Mouse (Mus musculus) neural tube, embryonic 14.5 days (tissue): ENCODE results near the gene Etv6. TPM values are rescaled to one million over a fixed set of nuclear protein-coding genes. Genes with fewer than 3 reads are reported as not detected.

ENCODE experiments used
- ATAC-seq: fragments of 200-750 bp; cut with Nextera tagmentation; 2 replicates; pipeline ENCODE4 v1.8.0; 2017; ENCODE audit warnings: low read depth, mild to moderate bottlenecking, moderate TSS enrichment, moderate library complexity
- H3K27ac ChIP-seq: fragments of 300-500 bp; sonication (generic); 2 replicates; pipeline ENCODE4 v1.5.1; 2014; ENCODE audit warnings: low read depth, mild to moderate bottlenecking, control low read depth, low read length, moderate library complexity, mixed read lengths
- H3K27me3 ChIP-seq: fragments of 300-500 bp; sonication (generic); 2 replicates; pipeline ENCODE4 v1.6.1; 2014; ENCODE audit warnings: low read length; ENCODE audit not compliant: control insufficient read depth, insufficient read depth
- H3K36me3 ChIP-seq: fragments of 300-500 bp; sonication (generic); 2 replicates; pipeline ENCODE4 v1.6.1; 2014; ENCODE audit warnings: low read length, mixed read lengths; ENCODE audit not compliant: control insufficient read depth, insufficient read depth
- H3K4me1 ChIP-seq: fragments of 300-500 bp; sonication (generic); 2 replicates; pipeline ENCODE4 v1.6.1; 2014; ENCODE audit warnings: low read length; ENCODE audit not compliant: control insufficient read depth, insufficient read depth
- H3K4me2 ChIP-seq: fragments of 300-500 bp; sonication (generic); 2 replicates; pipeline ENCODE4 v1.6.1; 2014; ENCODE audit warnings: mild to moderate bottlenecking, low read depth, low read length, control low read depth
- H3K4me3 ChIP-seq: fragments of 300-500 bp; sonication (generic); 2 replicates; pipeline ENCODE4 v1.5.1; 2014; ENCODE audit warnings: low read depth, low read length, control low read depth, mixed read lengths
- H3K9ac ChIP-seq: fragments of 300-500 bp; sonication (generic); replicated peaks from 2 replicates; pipeline ENCODE4 v1.6.1; 2014; ENCODE audit warnings: low read depth, mild to moderate bottlenecking, control low read depth, low read length, mixed read lengths
- H3K9me3 ChIP-seq: fragments of 300-500 bp; sonication (generic); 2 replicates; pipeline ENCODE4 v1.6.1; 2016; ENCODE audit warnings: low read length; ENCODE audit not compliant: control insufficient read depth
- WGBS: fragments of 180-500 bp; shearing (Covaris S2); extraction: QIAGEN DNeasy Blood & Tissue Kit; methylation state at CpG from one replicate; pipeline ENCODE4 v1.1.7; 2014; 5-methylcytosine and 5-hydroxymethylcytosine counted together
- polyA plus RNA-seq: library from polyadenylated mRNA; unstranded; fragments of >200 nt; fragmentation: Nextera tagmentation; extraction: Ambion mirVana; gene quantifications from 2 replicates; pipeline ENCODE4 v1.2.1, GENCODE M21; 2014

Etv6 gene
- polyA plus RNA-seq, 1 experiment from 2014 or later: 5.8 TPM

DNA sequence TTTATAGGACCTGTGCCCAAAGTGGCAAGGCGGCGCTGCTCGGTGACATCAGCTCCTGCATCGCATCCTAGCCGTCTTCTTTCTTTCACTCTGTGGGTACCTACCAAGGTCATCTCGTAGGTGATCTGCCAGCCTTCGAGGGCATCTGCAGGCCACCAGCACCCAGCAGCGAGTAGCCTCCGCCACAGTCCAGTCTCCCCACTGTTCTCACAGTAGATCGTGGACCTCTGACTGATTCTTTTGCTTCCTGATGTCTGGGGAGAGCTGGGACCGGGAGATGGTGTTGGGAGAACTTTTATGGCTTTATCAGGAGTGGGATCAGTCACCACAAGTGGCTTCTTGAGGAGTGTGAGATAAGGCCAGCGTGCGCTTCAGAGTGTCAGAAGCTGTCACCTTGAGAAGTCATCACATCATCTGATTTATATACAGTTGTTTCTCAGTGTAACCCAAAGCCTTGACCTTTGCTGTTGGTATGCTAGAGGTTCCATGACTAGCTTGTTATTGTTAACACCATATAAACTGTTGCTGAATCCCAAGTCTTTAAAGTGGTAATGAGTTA is 82.0 kb downstream of the Etv6 start:
- H3K27ac ChIP-seq: no peak overlapping the region
- no peak overlapping the region for H3K9ac ChIP-seq
- H3K9me3 ChIP-seq: no peaks in the 10 kb centered on the region
- no peak overlapping the region for H3K4me3 ChIP-seq
- no peak for ATAC-seq
- no peaks in the 10 kb centered on the region for H3K27me3 ChIP-seq
- 90% methylated on average over 13 of the region's 13 CpGs for WGBS
- peaks cover 3% of the 10 kb centered on the region; the same call in 1 of the 2 replicates for H3K4me1 ChIP-seq
- no peaks in the 10 kb centered on the region for H3K36me3 ChIP-seq
- H3K4me2 ChIP-seq: no peak overlapping the region

DNA sequence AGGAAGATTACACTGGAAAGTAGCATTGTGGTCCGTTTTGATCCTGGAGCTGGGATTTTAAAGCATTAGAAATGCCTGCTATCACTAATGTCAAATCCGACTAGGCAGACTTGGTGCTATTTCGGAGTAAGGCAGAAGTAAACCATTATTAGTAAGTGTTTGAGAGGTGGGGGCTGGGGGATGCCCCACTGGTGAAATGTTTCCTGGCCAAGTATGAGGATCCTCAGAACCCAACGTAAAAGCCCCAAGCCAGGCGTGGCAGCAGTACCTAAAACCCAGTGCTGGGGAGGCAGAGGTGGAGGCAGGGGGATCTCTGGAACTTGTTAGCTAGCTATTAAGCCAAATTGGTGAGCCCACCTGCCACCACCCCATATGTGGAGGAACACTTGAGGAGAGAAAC is 83.0 kb downstream of the Etv6 start:
- Histone ChIP-seq H3K4me3 (no peak overlapping the region), H3K27ac (no peak overlapping the region), H3K4me2 (no peak overlapping the region), H3K36me3 (no peaks in the 10 kb centered on the region), H3K9ac (no peak overlapping the region), H3K27me3 (no peaks in the 10 kb centered on the region), H3K9me3 (no peaks in the 10 kb centered on the region), H3K4me1 (peaks cover 3% of the 10 kb centered on the region; the same call in 1 of the 2 replicates)
- WGBS: 82% methylated on average over 5 of the region's 5 CpGs
- ATAC-seq: no peak

DNA sequence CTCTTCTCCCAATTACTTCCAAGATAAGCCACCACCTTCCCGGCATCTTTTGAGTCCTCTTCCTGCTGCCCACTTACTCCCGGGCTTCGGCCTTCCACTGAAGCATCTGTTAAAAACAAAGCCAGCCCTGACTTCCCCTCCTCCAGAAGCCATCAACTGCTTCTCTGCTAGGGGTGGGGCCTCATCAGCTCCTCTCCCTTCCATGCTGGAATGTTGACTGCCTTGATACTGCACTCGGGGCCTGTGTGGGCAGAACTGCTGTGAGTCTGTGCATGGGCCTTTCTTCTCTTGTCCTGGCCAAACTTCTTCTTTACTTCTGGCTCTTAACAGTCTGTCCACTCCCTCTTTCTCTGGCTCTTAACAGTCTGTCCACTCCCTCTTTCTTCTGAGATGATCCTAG is 83.6 kb downstream of the Etv6 start:
- no peak for ATAC-seq
- Histone ChIP-seq H3K4me2 (no peak overlapping the region), H3K27ac (no peak overlapping the region), H3K4me3 (no peak overlapping the region), H3K9ac (no peak overlapping the region), H3K36me3 (no peaks in the 10 kb centered on the region), H3K9me3 (no peaks in the 10 kb centered on the region), H3K27me3 (no peaks in the 10 kb centered on the region), H3K4me1 (peaks cover 3% of the 10 kb centered on the region; the same call in 1 of the 2 replicates)
- 13% methylated on average over 4 of the region's 4 CpGs for WGBS

DNA sequence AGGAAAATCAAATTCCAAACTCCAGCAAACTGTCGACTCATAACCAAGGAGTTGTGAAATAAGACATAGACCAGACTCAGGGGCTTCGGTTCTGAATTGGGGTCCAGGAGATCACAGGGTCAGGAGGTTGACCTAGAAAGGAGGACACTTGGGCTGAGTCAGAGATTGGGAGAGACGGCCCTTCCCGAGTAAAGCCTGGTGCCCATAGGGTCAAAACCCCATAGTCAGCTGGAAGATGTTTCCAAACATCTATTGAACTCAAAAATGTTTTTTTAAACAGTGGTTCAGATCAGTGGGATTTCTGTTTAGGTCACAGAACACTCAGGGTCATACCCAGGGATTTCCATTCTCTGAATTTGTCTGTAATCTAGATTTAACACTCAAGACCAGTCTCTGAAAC is 84.7 kb downstream of the Etv6 start:
- Histone ChIP-seq H3K4me2 (no peak overlapping the region), H3K4me1 (peaks cover 3% of the 10 kb centered on the region; the same call in 1 of the 2 replicates), H3K9ac (no peak overlapping the region), H3K4me3 (no peak overlapping the region), H3K27ac (no peak overlapping the region), H3K27me3 (no peaks in the 10 kb centered on the region), H3K9me3 (no peaks in the 10 kb centered on the region), H3K36me3 (no peaks in the 10 kb centered on the region)
- no peak for ATAC-seq
- WGBS: 85% methylated on average over 4 of the region's 4 CpGs

DNA sequence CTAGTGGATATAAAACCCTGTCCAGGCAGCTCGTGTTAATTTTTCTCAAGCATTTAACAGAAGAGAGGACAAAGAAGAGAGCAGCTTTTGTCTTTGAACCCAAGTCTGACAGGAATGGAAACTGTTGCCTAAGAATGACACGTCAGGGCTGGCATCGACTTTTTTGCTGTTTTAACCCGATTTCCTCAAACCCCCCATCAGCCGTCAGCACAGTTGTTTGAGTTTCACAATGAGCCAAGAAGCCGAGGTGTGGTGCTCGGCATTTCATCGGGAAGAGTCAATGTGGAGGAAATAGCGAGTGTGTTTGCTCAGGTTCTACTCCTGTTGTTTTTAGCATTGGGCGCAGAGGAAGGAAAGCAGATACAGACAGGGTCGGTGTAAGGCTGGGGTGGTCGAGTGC is 85.2 kb downstream of the Etv6 start:
- Histone ChIP-seq H3K9me3 (no peaks in the 10 kb centered on the region), H3K4me3 (no peak overlapping the region), H3K4me2 (no peak overlapping the region), H3K9ac (no peak overlapping the region), H3K27ac (no peak overlapping the region), H3K4me1 (peaks cover 3% of the 10 kb centered on the region; the same call in 1 of the 2 replicates), H3K36me3 (no peaks in the 10 kb centered on the region), H3K27me3 (no peaks in the 10 kb centered on the region)
- 78% methylated on average over 12 of the region's 12 CpGs for WGBS
- ATAC-seq: no peak

DNA sequence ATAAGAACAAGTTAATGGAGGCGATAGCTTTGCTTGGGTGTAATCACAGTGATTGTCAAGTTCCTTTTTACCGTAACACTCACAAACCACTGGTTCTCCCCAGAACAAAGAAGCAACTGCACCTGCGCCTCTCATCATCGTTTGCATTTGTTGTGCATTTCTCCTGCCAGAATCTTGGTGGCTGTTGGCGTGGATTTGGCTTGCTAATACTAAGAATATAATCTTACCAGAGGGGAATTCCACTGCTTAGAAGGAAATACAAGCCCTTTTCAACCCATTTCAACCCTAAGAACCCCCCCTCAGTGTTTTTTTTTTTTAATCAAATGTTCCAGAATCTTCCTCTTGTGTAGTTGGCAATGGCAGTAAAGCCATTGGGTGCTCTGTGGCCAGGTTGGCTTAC is 87.4 kb downstream of the Etv6 start:
- Histone ChIP-seq H3K4me2 (no peak overlapping the region), H3K9me3 (no peaks in the 10 kb centered on the region), H3K27ac (no peak overlapping the region), H3K4me3 (no peak overlapping the region), H3K27me3 (no peaks in the 10 kb centered on the region), H3K36me3 (no peaks in the 10 kb centered on the region), H3K4me1 (peaks cover 9% of the 10 kb centered on the region), H3K9ac (no peak overlapping the region)
- WGBS: 78% methylated on average over 5 of the region's 5 CpGs
- ATAC-seq: no peak

DNA sequence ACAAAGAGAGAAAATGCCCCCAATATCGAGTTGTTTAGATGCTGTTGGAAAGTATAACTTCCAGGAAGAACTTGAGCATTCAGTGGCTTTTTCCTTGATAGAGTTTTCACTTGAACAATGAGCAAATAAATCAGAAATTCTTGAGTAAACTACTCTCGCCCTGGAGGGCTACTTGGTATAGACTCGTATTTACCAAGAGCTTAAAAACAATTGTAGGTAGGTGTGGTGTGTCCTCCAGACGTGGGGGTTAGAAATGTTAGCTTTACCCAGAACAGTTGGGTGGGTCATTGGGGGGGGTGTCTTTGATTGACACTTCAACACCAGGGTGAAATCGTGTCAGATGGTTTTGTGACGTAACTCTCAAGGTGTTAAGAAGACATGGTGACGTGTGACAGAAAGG is 88.0 kb downstream of the Etv6 start:
- ATAC-seq: no peak
- no peak overlapping the region for H3K4me3 ChIP-seq
- no peak overlapping the region for H3K9ac ChIP-seq
- H3K36me3 ChIP-seq: no peaks in the 10 kb centered on the region
- no peaks in the 10 kb centered on the region for H3K27me3 ChIP-seq
- 93% methylated on average over 7 of the region's 7 CpGs for WGBS
- H3K27ac ChIP-seq: no peak overlapping the region
- H3K9me3 ChIP-seq: no peaks in the 10 kb centered on the region
- H3K4me1 ChIP-seq: peaks cover 15% of the 10 kb centered on the region
- H3K4me2 ChIP-seq: no peak overlapping the region

DNA sequence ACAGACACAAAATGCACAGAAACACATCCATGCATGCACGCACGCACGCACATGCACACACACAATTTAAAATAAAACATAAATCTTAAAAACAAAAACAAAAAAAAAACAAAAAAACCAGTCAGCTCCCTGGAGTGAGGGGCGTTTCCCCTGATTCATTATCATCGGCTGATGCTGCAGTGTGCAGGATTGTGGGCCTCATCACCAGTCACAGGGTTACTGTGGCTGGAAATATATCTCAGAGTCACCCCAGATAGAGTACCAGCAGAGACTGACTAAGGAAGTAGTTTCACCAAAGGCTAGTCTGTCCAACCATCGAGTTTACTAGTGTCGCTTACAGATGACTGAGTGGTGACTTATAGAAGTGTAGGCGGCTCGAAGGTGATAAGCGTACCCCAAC is 88.8 kb downstream of the Etv6 start:
- Histone ChIP-seq H3K36me3 (no peaks in the 10 kb centered on the region), H3K4me2 (no peak overlapping the region), H3K9me3 (no peaks in the 10 kb centered on the region), H3K27me3 (no peaks in the 10 kb centered on the region), H3K4me1 (peaks cover 13% of the 10 kb centered on the region), H3K4me3 (no peak overlapping the region), H3K9ac (no peak overlapping the region), H3K27ac (no peak overlapping the region)
- ATAC-seq: no peak
- WGBS: 88% methylated on average over 10 of the region's 10 CpGs

DNA sequence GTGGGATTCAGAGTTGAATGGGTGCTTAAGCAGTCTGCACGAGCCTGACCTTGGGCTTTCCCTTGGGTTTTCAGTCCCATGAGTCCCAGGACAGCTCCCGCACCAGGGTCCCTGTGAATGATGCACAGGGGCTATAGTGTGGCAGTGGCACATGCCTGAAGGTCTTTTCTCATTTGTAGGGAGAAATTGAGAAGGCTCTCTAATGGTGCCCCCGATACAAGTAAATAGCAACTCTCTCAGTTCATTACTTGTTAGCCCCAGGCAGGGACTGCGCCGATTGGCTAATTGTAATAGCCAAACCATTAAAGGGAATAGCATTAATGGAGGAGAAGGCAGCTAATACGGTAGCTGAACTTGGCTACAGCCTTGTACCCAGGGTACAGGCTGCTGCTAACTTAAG is 92.5 kb downstream of the Etv6 start:
- H3K27me3 ChIP-seq: no peaks in the 10 kb centered on the region
- H3K4me3 ChIP-seq: no peak overlapping the region
- H3K9ac ChIP-seq: no peak overlapping the region
- ATAC-seq: peak; percentile 66
- H3K36me3 ChIP-seq: no peaks in the 10 kb centered on the region
- no peak overlapping the region for H3K4me2 ChIP-seq
- WGBS: 45% methylated on average over 6 of the region's 6 CpGs
- H3K27ac ChIP-seq: 0 out of 2 replicates have a peak overlapping the region, but pooled peaks have one; percentile 44
- H3K9me3 ChIP-seq: no peaks in the 10 kb centered on the region
- peaks cover 12% of the 10 kb centered on the region for H3K4me1 ChIP-seq
